Mouse (Mus musculus): ENCODE measurements at regions not wholly inside any gene's neighbourhood (a gene's known extent, or its start where the extent isn't known, plus 50 kb on each side); places are given as distances from the start of the nearest gene placed in this dataset.

- Histone ChIP-seq H3K4me1 (ENCODE audit: control insufficient read depth, insufficient read depth, low read length) (no peaks in the 10 kb centered on the region), H3K9me3 (ENCODE audit: control insufficient read depth, low read length) (no peaks in the 10 kb centered on the region), H3K36me3 (ENCODE audit: control insufficient read depth, insufficient read depth, low read length) (no peaks in the 10 kb centered on the region), H3K4me2 (ENCODE audit: low read depth) (no peak overlapping the region), H3K27me3 (ENCODE audit: control insufficient read depth, insufficient read depth, low read length) (no peaks in the 10 kb centered on the region), H3K27ac (ENCODE audit: low read depth, low read length) (no peak overlapping the region), H3K4me3 (ENCODE audit: low read depth, low read length) (no peak overlapping the region), H3K9ac (ENCODE audit: low read length) (no peak overlapping the region)
- 75% methylated on average over 2 of the region's 2 CpGs for WGBS
- ATAC-seq (ENCODE audit: insufficient read depth, low FRiP score, low TSS enrichment) (no peak), DNase-seq (ENCODE audit: low spot score) (no peak)
Observed at GRCm38 (mm10) chr5:82089401-82089800, 1069.5 kb downstream of the Adgrl3 start.

- ATAC-seq (ENCODE audit: insufficient read depth, low FRiP score, low TSS enrichment) = no peak
- Histone ChIP-seq H3K4me3 (ENCODE audit: low read depth, low read length) (no peak overlapping the region), H3K4me2 (ENCODE audit: low read depth) (no peak overlapping the region), H3K36me3 (ENCODE audit: control insufficient read depth, insufficient read depth, low read length) (no peaks in the 10 kb centered on the region), H3K27me3 (ENCODE audit: control insufficient read depth, insufficient read depth, low read length) (no peaks in the 10 kb centered on the region), H3K9me3 (ENCODE audit: control insufficient read depth, low read length) (no peaks in the 10 kb centered on the region), H3K27ac (ENCODE audit: low read depth, low read length) (no peak overlapping the region), H3K9ac (ENCODE audit: low read length) (no peak overlapping the region), H3K4me1 (ENCODE audit: control insufficient read depth, insufficient read depth, low read length) (no peaks in the 10 kb centered on the region)
- WGBS = 84% methylated on average over 6 of the region's 6 CpGs
- no peak for DNase-seq (ENCODE audit: low spot score)
Observed at GRCm38 (mm10) chr5:82103056-82103807, 1083.3 kb downstream of the Adgrl3 start.

GRCm38 (mm10) chr5:82103857-82104256 lies 1083.9 kb downstream of the Adgrl3 start:
- Histone ChIP-seq H3K27ac (ENCODE audit: low read depth, low read length) (no peak overlapping the region), H3K36me3 (ENCODE audit: control insufficient read depth, insufficient read depth, low read length) (no peaks in the 10 kb centered on the region), H3K4me3 (ENCODE audit: low read depth, low read length) (no peak overlapping the region), H3K9me3 (ENCODE audit: control insufficient read depth, low read length) (no peaks in the 10 kb centered on the region), H3K4me2 (ENCODE audit: low read depth) (no peak overlapping the region), H3K9ac (ENCODE audit: low read length) (no peak overlapping the region), H3K4me1 (ENCODE audit: control insufficient read depth, insufficient read depth, low read length) (no peaks in the 10 kb centered on the region), H3K27me3 (ENCODE audit: control insufficient read depth, insufficient read depth, low read length) (no peaks in the 10 kb centered on the region)
- ATAC-seq (ENCODE audit: insufficient read depth, low FRiP score, low TSS enrichment) (no peak), DNase-seq (ENCODE audit: low spot score) (no peak)
- WGBS = 92% methylated on average over 3 of the region's 3 CpGs

- WGBS = 70% methylated on average over 2 of the region's 2 CpGs
- no peak for ATAC-seq (ENCODE audit: insufficient read depth, low FRiP score, low TSS enrichment)
- no peaks in the 10 kb centered on the region for H3K4me1 ChIP-seq (ENCODE audit: control insufficient read depth, insufficient read depth, low read length)
- no peak overlapping the region for H3K4me3 ChIP-seq (ENCODE audit: low read depth, low read length)
- H3K36me3 ChIP-seq (ENCODE audit: control insufficient read depth, insufficient read depth, low read length) = no peaks in the 10 kb centered on the region
- no peak overlapping the region for H3K27ac ChIP-seq (ENCODE audit: low read depth, low read length)
- no peaks in the 10 kb centered on the region for H3K27me3 ChIP-seq (ENCODE audit: control insufficient read depth, insufficient read depth, low read length)
- no peak overlapping the region for H3K9ac ChIP-seq (ENCODE audit: low read length)
- no peaks in the 10 kb centered on the region for H3K9me3 ChIP-seq (ENCODE audit: control insufficient read depth, low read length)
- H3K4me2 ChIP-seq (ENCODE audit: low read depth) = no peak overlapping the region
- no peak for DNase-seq (ENCODE audit: low spot score)
Observed at GRCm38 (mm10) chr5:82125921-82126459, 1106.1 kb downstream of the Adgrl3 start.

- no peak for DNase-seq (ENCODE audit: low spot score)
Observed at GRCm38 (mm10) chr5:82142063-82142462, 1122.1 kb downstream of the Adgrl3 start.

More at GRCm38 (mm10) chr5:82142063-82142462, 1122.1 kb downstream of the Adgrl3 start:
- Histone ChIP-seq H3K36me3 (ENCODE audit: control insufficient read depth, insufficient read depth, low read length) (no peaks in the 10 kb centered on the region), H3K27ac (ENCODE audit: low read depth, low read length) (no peak overlapping the region), H3K4me2 (ENCODE audit: low read depth) (no peak overlapping the region), H3K4me3 (ENCODE audit: low read depth, low read length) (no peak overlapping the region), H3K9me3 (ENCODE audit: control insufficient read depth, low read length) (no peaks in the 10 kb centered on the region), H3K4me1 (ENCODE audit: control insufficient read depth, insufficient read depth, low read length) (no peaks in the 10 kb centered on the region), H3K9ac (ENCODE audit: low read length) (no peak overlapping the region), H3K27me3 (ENCODE audit: control insufficient read depth, insufficient read depth, low read length) (no peaks in the 10 kb centered on the region)
- ATAC-seq (ENCODE audit: insufficient read depth, low FRiP score, low TSS enrichment) = no peak
- WGBS = 94% methylated on average over 1 of the region's 1 CpGs

Data from neural tube, embryonic 11.5 days (tissue).